Mouse (Mus musculus): ENCODE results near the gene Intu. TPM values are rescaled to one million over a fixed set of nuclear protein-coding genes. Genes with fewer than 3 reads are reported as not detected.

Intu gene
- polyA plus RNA-seq (2012; rRNA removed), result 7.5 and 9.9 TPM in 2 replicates

DNA sequence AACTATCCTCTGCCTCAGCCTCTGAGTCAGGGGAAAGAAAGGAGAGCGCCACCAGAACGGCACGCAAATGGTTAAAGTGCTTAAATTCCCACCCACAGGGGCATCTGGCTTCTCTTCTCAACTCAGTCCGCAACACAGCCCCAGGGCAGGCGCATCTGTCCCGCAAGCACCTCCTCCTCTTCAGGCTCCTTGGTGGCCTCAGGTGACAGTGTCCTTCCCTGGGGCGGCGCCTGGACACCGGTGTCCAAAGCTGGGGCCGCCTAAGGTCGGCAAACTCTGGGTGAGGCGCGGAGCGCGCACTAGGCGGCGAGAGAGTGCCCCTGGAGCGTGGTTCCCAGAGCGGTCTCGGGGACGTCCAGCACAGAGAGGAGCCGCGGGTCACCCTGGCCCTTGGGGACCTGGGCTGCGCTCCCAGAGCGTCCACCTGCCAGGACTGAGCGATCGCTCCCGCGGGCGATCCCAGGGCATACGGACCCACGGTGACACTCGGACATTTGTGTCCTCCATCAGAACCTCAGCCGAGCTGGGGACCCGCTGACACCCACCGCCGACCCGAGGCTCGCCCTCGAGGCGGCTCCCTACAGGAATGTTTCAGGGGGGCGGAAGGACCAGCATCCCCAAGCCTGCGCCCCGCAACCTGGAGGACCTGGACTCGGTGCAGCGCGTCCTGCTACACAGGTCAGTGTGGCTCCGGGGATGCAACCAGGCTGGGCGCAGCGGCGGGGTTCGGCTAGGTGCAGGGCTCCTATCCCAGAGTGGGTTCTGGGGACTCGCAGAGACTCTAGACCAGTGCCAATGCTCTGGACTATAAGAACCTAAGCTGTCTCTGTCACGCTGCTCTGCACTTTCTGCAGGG is at the start of gene Intu:
Intu (plus strand) TSS at position 1 of the 856 bp plus-strand sequence.

DNA sequence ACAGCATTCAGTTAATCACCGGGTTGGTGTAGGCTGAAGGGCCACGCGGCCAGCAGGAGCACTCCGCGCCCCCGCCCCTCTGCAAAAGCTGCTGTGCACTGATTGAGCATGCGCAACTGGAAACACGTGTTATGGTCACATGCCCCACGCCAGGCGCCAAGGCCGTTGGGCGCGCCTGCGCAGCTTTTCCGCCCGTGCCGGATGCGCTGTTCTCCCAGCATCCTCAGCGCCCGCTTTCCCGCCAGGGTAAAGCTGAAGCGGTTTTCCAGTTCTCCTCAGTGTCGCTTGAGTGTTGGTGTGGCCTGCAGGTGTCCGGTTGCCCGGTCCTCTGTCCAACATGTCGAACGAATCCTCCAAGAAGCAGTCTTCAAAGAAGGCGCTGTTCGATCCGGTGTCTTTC is 177.6 kb downstream of the Intu start, which contains the start of gene Slc25a31:
Slc25a31 (plus strand) TSS at position 201 of the 400 bp plus-strand sequence.

DNA sequence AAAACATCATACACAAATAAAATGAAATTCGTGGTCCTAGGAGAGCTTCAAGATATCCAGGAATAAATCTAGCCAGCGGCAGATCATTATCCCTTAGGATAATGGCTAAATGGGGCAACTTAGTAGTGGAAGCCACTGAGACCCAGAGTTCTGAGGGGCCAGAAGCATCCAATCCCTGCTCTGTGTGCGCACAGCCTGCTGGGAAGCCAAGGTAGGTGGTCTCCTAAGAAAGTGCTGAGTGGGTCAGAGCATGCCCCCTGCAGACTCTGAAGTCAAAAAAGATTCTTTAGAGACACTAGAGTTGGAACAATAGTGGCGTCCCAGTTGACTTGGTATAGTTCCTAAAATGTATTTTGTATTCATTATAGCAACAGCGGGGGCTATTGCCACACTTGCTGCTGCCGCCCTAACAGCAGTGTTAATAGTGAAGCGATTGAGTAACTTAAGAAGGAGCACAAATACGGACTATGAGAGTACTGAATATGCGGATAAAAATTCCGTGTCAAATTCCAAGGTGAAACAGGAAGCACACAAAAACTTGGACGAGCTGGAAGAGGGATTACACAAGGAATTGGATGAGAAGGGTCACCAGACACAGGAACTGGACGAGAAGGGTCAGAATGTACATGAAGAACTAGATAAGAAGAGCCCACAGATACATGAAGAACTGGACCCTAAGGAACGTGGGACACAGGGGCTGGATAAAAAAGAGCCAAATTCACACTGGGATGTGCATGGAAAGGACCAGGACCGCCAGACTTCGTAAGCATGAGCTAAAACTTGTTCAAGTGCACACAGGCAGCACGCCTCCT is 213.1 kb downstream of the Intu start, which contains the start of gene Hspa4l:
Hspa4l (plus strand) TSS at position 472 of the 812 bp plus-strand sequence.

Other genes with a start within 250 kb of the Intu start
- gene Slc25a31, start 177.6 kb downstream of the Intu start, polyA plus RNA-seq (2012; rRNA removed), result 0.12 and 0.26 TPM in 2 replicates
- 15.6 and 39.4 TPM in 2 replicates for gene Hspa4l, start 213.2 kb downstream of the Intu start, polyA plus RNA-seq (2012; rRNA removed)